Mouse (Mus musculus): ENCODE data around the gene Arid3a.
A peak's percentile ranks its signal among the peaks of the same experiment; 100 is the strongest.

The Arid3a gene

DNA sequence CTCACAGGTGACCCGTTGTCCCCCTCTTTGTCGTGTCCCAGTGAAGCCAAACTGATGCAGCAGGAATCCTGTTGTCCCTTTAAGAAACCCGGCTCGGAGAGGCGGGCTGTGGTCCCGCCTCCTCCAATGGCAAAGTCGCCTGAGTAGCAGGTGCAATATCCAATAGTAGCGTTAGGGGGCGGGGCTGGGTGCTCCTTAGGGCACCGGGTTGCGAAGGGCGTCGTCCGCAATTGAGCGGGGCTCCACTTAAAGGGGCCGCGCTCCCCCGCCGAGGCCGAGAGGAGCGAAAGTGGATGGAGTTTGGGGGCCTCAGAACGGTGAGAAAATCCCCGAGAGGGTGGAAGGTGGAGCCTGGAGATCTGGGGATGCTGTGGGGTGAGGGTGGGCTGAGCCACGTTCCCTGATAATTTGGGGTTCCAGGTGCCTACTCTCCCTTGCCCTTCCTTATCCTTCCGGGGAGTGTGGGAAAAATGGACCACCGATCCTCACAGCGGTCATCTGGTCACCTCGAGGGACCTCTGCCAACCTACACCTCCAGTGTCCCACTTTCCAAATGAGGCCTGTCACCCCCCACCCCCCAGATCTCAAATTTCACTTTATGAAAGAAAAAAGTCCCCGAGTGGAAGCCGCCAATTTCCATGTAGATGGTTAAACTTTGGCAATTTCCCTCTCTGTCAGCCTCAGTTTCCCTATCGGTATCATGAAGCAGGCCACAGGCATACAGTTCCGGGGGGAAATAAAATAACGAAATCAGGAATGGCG lies 69.6 kb downstream of the Arid3a start, which contains the start of gene Abca7:
Abca7 (plus strand) TSS at position 223 of the 762 bp plus-strand sequence.
- peak; percentile 99 to 100 for DNase-seq

DNA sequence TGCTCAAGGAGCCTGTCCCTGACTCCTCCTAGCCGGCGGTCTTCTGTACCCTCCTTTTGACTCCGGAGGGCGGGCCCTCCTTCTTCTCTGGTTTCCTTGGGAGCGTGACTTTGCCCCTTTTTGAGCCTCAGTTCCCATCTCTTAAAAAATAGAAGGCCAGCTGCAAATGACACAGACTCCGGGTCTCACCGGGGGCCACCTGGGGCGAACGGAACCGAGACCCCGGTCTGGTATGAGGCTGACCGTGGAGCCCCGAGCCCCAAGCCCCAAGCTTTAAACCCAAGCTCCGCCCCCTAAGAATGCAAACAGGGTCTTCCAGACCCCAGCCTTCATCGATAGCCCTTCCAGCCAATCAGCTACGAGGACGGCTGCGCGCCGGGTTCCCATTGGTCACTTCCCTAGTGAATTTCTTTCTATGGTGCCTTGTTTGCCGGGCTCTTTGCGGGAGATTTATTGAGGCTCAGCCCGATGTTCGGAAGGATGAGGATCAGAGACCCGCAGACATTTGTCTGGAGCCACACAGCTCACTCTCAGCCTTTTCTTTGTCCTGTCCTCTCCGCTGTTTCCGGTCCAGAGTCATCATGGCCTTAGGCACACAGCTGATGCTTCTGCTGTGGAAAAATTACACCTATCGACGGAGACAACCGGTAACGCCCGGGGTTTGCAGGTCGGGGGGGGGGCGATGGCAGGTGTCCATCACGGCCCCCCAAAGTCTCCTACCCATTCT lies 70.4 kb downstream of the Arid3a start:
- peak; percentile 84 to 85 for DNase-seq

GRCm38 (mm10) chr10:79997819-79998218 lies 71.0 kb downstream of the Arid3a start:
- peak; percentile 75 to 84 for DNase-seq

DNA sequence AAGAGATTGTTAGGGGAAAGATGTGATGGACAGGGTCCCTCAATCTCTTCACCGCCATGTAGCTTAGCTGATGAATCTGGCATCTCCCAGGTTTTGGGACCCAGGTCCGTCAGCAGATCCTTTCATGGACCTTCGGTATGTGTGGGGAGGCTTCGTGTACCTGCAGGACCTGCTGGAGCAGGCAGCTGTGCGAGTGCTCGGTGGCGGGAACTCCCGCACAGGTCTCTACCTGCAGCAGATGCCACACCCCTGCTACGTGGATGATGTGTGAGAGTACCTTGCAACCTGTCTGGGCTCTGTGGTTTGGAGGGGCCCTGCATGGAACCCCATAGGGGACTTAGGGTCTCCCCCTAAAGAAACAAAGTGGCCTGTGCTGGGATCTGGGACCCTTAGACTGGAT lies 75.1 kb downstream of the Arid3a start:
- no peak for DNase-seq

- no peak for DNase-seq
Measured at GRCm38 (mm10) chr10:80002829-80003228, 76.0 kb downstream of the Arid3a start.

- no peak for DNase-seq
Measured at GRCm38 (mm10) chr10:80003374-80004232, 76.8 kb downstream of the Arid3a start.

DNA sequence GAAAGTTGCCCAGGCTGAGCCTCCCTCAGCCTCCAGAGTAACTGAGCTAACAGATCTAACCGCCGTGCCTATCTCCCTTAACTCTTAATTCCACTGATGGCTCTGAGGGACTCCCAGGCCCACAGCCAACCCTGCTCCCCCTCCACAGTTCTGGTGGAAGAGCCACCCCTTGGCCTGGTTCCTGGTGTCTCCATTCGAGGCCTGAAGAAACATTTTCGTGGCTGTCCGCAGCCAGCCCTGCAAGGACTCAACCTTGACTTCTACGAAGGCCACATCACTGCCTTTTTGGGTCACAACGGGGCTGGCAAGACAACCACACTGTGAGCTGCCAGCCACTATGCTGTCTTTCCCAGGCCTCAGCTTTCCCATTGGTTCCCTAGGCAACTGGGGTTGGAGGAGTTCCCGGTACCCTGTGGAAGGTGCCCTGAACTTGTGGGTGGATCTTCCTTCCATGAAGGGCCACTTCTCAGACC lies 77.4 kb downstream of the Arid3a start:
- DNase-seq = no peak

Data from cerebellum, postnatal 14 days (tissue).